Mouse (Mus musculus): ENCODE measurements around the gene Sema4d.

- TF ChIP-seq CHD2 (IDR thresholded peaks at IDR 0.05; ENCODE audit: low read depth, low read length) (no peak), ZNF384 (IDR thresholded peaks at IDR 0.05; ENCODE audit: low read depth, low read length) (no peak), MAFK (IDR thresholded peaks at IDR 0.05; ENCODE audit: insufficient read depth, low read depth, low read length) (no peak), ZC3H11A (IDR thresholded peaks at IDR 0.05; ENCODE audit: borderline replicate concordance, low read depth, low read length) (no peak), HCFC1 (IDR thresholded peaks at IDR 0.05; ENCODE audit: borderline replicate concordance, insufficient read depth, low read length) (no peak)
Measured at GRCm38 (mm10) chr13:51731474-51731873, 62.1 kb downstream of the Sema4d start.
